26 mouse cellular contexts compared by ENCODE assay signal in the genomic region with DNA sequence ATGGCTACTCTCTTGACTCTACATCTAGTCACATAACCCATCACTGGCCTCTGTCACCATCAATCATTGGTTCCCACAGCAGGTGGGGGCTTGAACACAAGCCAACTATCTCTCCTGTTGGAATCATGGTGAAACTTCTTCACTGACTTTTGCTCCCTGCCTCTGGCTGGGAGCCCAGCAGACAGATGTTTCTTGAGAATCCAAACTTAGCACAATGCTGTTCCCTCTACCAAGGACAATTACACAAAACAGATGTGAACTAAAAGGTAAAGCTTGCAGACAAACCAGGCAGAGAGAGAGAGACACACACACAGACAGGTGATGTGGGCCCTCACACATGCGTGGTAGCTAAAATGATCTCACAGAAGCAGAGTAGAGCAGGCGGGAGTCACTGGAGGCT. TPM values are rescaled to one million over a fixed set of nuclear protein-coding genes. Genes with fewer than 3 reads are reported as not detected.
DNase-seq lines count a peak whose midpoint lies in the region; ATAC-seq and TF ChIP-seq lines count a peak whose summit lies in the region.
"Had no signal": no experiment of that assay in that cellular context is flagged by ENCODE, and none has a peak within 500 bp of the region (broad histone marks: within the 10 kb centered on the region; RNA-seq: fewer than 3 reads in every experiment).

No protein-coding gene starts in this region.

- H3K27me3 ChIP-seq in kidney, embryonic 16.5 days (ENCODE audit: insufficient read depth, low read length), result no peaks in the 10 kb centered on the region
- no peaks in the 10 kb centered on the region for H3K27me3 ChIP-seq in stomach, embryonic 14.5 days (ENCODE audit: control insufficient read depth, insufficient read depth, low read length)
- H3K27me3 ChIP-seq in stomach, postnatal 0 days (ENCODE audit: control insufficient read depth, insufficient read depth, low read length), result no peaks in the 10 kb centered on the region
- no peaks in the 10 kb centered on the region for H3K27me3 ChIP-seq in liver, embryonic 11.5 days (replicated peaks; ENCODE audit: control insufficient read depth, insufficient read depth, low read length)
- H3K27me3 ChIP-seq: CH12.LX; embryonic facial prominence, embryonic 13.5 days; forebrain, embryonic 13.5 days; hindbrain, embryonic 15.5 days; limb, embryonic 15.5 days; liver, embryonic 15.5 days; lung, embryonic 15.5 days had no signal

- no peak overlapping the region for H3K9ac ChIP-seq in kidney, embryonic 16.5 days (replicated peaks; ENCODE audit: low read length)
- no peak overlapping the region for H3K9ac ChIP-seq in stomach, embryonic 14.5 days (replicated peaks; ENCODE audit: low read depth, low read length)
- H3K9ac ChIP-seq in stomach, postnatal 0 days (ENCODE audit: low read length), result no peak overlapping the region
- H3K9ac ChIP-seq in liver, embryonic 11.5 days (ENCODE audit: low read depth, low read length), result no peak overlapping the region
- H3K9ac ChIP-seq: embryonic facial prominence, embryonic 13.5 days; forebrain, embryonic 13.5 days; hindbrain, embryonic 15.5 days; limb, embryonic 15.5 days; liver, embryonic 15.5 days; lung, embryonic 15.5 days had no signal

- H3K4me3 ChIP-seq in kidney, embryonic 16.5 days (ENCODE audit: low read length), result no peak overlapping the region
- no peak overlapping the region for H3K4me3 ChIP-seq in stomach, embryonic 14.5 days (ENCODE audit: low read depth, low read length)
- H3K4me3 ChIP-seq in stomach, postnatal 0 days (ENCODE audit: low read depth, low read length), result no peak overlapping the region
- H3K4me3 ChIP-seq in liver, embryonic 11.5 days (ENCODE audit: low read depth, low read length), result no peak overlapping the region
- H3K4me3 ChIP-seq: embryonic facial prominence, embryonic 13.5 days; forebrain, embryonic 13.5 days; hindbrain, embryonic 15.5 days; layer of hippocampus, adult 2 months; limb, embryonic 15.5 days; liver, embryonic 15.5 days; lung, embryonic 15.5 days had no signal

- no peak for TF ChIP-seq CTCF in stomach, postnatal 0 days (IDR thresholded peaks at IDR 0.05; ENCODE audit: low read depth)

- H3K4me2 ChIP-seq in kidney, embryonic 16.5 days (replicated peaks; ENCODE audit: low read depth, low read length), result no peak overlapping the region
- H3K4me2 ChIP-seq in stomach, embryonic 14.5 days (replicated peaks; ENCODE audit: low read depth, low read length), result no peak overlapping the region
- H3K4me2 ChIP-seq in stomach, postnatal 0 days (replicated peaks; ENCODE audit: low read depth), result no peak overlapping the region
- no peak overlapping the region for H3K4me2 ChIP-seq in liver, embryonic 11.5 days
- H3K4me2 ChIP-seq: embryonic facial prominence, embryonic 13.5 days; forebrain, embryonic 13.5 days; heart, embryonic 11.5 days; hindbrain, embryonic 15.5 days; limb, embryonic 15.5 days; liver, embryonic 15.5 days; lung, embryonic 15.5 days had no signal

- no peak for TF ChIP-seq EP300 in stomach, postnatal 0 days (optimal IDR thresholded peaks at IDR 0.05)

- H3K27ac ChIP-seq in kidney, embryonic 16.5 days (ENCODE audit: low read length), result no peak overlapping the region
- no peak overlapping the region; the same call in 1 of the 2 replicates for H3K27ac ChIP-seq in stomach, embryonic 14.5 days (ENCODE audit: low read length)
- H3K27ac ChIP-seq in stomach, postnatal 0 days (replicated peaks), result no peak overlapping the region
- H3K27ac ChIP-seq in liver, embryonic 11.5 days (ENCODE audit: low read depth, low read length), result no peak overlapping the region
- H3K27ac ChIP-seq: embryonic facial prominence, embryonic 13.5 days; forebrain, embryonic 13.5 days; hindbrain, embryonic 15.5 days; layer of hippocampus, adult 2 months; limb, embryonic 15.5 days; liver, embryonic 15.5 days; lung, embryonic 15.5 days; macrophage had no signal

- no peaks in the 10 kb centered on the region for H3K4me1 ChIP-seq in kidney, embryonic 16.5 days (ENCODE audit: insufficient read depth, low read length)
- peaks cover 7% of the 10 kb centered on the region; the same call in 1 of the 2 replicates for H3K4me1 ChIP-seq in stomach, embryonic 14.5 days (ENCODE audit: control insufficient read depth, insufficient read depth, low read length)
- no peaks in the 10 kb centered on the region for H3K4me1 ChIP-seq in stomach, postnatal 0 days (replicated peaks; ENCODE audit: control insufficient read depth, insufficient read depth)
- H3K4me1 ChIP-seq in liver, embryonic 11.5 days (replicated peaks; ENCODE audit: control insufficient read depth, insufficient read depth, low read length), result no peaks in the 10 kb centered on the region
- H3K4me1 ChIP-seq: forebrain, embryonic 13.5 days; hindbrain, embryonic 15.5 days; limb, embryonic 15.5 days; liver, embryonic 15.5 days; lung, embryonic 15.5 days had no signal

- peak; percentile 26 for DNase-seq in kidney, adult 11 months
- no peak for DNase-seq in stomach, postnatal 0 days (ENCODE audit: low spot score)
- peak; percentile 39 to 49 for DNase-seq in kidney, postnatal 25 days
- DNase-seq in liver, embryonic 11.5 days (ENCODE audit: low spot score), result no peak
- DNase-seq in adrenal gland, adult 2 months, result no peak
- DNase-seq: adrenal gland, postnatal 14 days; B cell, adult 2 months; cerebellum, adult 2 months; cerebellum, postnatal 25 days; thymus, adult 18-20 months had no signal

- WGBS in kidney, embryonic 16.5 days, result 80% methylated on average over 2 of the region's 2 CpGs
- 49% methylated on average over 2 of the region's 2 CpGs for WGBS in stomach, embryonic 14.5 days
- WGBS in stomach, postnatal 0 days, result 75% methylated on average over 2 of the region's 2 CpGs
- WGBS in liver, embryonic 11.5 days, result 83% methylated on average over 2 of the region's 2 CpGs

- ATAC-seq in kidney, embryonic 16.5 days (ENCODE audit: low FRiP score, low TSS enrichment), result no peak
- peak; percentile 20; the same call in 1 of the 2 replicates for ATAC-seq in stomach, embryonic 14.5 days (ENCODE audit: insufficient number of reproducible peaks, insufficient read depth, low FRiP score, low read depth)
- no peak for ATAC-seq in stomach, postnatal 0 days (ENCODE audit: low FRiP score, low TSS enrichment)
- ATAC-seq in liver, embryonic 11.5 days (replicated peaks; ENCODE audit: low FRiP score), result no peak
- ATAC-seq: activated CD4-positive, CD25-positive, alpha-beta regulatory T cell, adult 4 months; forebrain, embryonic 13.5 days; intestine, postnatal 0 days; midbrain, embryonic 16.5 days had no signal

- H3K36me3 ChIP-seq in kidney, embryonic 16.5 days (ENCODE audit: insufficient read depth, low read length), result 0 out of 2 replicates have a peak, but pooled peaks cover 3% of the 10 kb centered on the region
- no peaks in the 10 kb centered on the region; the same call in 1 of the 2 replicates for H3K36me3 ChIP-seq in stomach, embryonic 14.5 days (ENCODE audit: control insufficient read depth, insufficient read depth, low read length)
- H3K36me3 ChIP-seq in stomach, postnatal 0 days (ENCODE audit: control insufficient read depth, insufficient read depth, low read length), result no peaks in the 10 kb centered on the region
- peaks cover 9% of the 10 kb centered on the region for H3K36me3 ChIP-seq in liver, embryonic 11.5 days (ENCODE audit: control insufficient read depth, insufficient read depth, low read length)
- H3K36me3 ChIP-seq: embryonic facial prominence, embryonic 13.5 days; limb, embryonic 15.5 days had no signal

- H3K9me3 ChIP-seq in kidney, embryonic 16.5 days (ENCODE audit: low read length), result no peaks in the 10 kb centered on the region
- H3K9me3 ChIP-seq in stomach, embryonic 14.5 days (ENCODE audit: control insufficient read depth, low read depth, low read length), result no peaks in the 10 kb centered on the region
- no peaks in the 10 kb centered on the region for H3K9me3 ChIP-seq in stomach, postnatal 0 days (ENCODE audit: control insufficient read depth, low read length)
- no peaks in the 10 kb centered on the region for H3K9me3 ChIP-seq in liver, embryonic 11.5 days (ENCODE audit: control insufficient read depth, low read length)
- H3K9me3 ChIP-seq: embryonic facial prominence, embryonic 13.5 days; forebrain, embryonic 13.5 days; G1E; hindbrain, embryonic 15.5 days; limb, embryonic 15.5 days; liver, embryonic 15.5 days; lung, embryonic 15.5 days had no signal

RNA-seq across cellular contexts. Expression of a gene that starts 58.6 kb away (rescaled TPM):
- 26.4 and 29.4 TPM in 2 replicates for polyA plus RNA-seq in kidney, embryonic 16.5 days (2015; fragmentation: Nextera tagmentation; extraction: Ambion mirVana)
- 11.6 and 13.1 TPM in 2 replicates for polyA plus RNA-seq in stomach, embryonic 14.5 days (2014; fragmentation: Nextera tagmentation; extraction: Ambion mirVana)
- polyA plus RNA-seq in stomach, postnatal 0 days (2015; fragmentation: Nextera tagmentation; extraction: Ambion mirVana), result 2.2 and 2.4 TPM in 2 replicates
- polyA plus RNA-seq in liver, embryonic 11.5 days (2014; fragmentation: Nextera tagmentation; extraction: Ambion mirVana), result 53.5 and 58.3 TPM in 2 replicates
- total RNA-seq in adrenal gland, adult 2 months (2021), result 1 to 10 TPM; 4.1 to 4.5 TPM
- 6.3 and 6.7 TPM in 2 replicates for polyA plus RNA-seq in adrenal gland, adult 2 months (2012; rRNA removed)

Comparison
In these comparisons a context has a peak if more than half of its experiments do, and no peak if none do; other contexts are left out.
1. DNase-seq: peak in kidney, adult 11 months (single experiment) and kidney, postnatal 25 days (2 of 2); none in stomach, postnatal 0 days (single experiment), liver, embryonic 11.5 days (single experiment) and adrenal gland, adult 2 months (single experiment).